In the genomic region with DNA sequence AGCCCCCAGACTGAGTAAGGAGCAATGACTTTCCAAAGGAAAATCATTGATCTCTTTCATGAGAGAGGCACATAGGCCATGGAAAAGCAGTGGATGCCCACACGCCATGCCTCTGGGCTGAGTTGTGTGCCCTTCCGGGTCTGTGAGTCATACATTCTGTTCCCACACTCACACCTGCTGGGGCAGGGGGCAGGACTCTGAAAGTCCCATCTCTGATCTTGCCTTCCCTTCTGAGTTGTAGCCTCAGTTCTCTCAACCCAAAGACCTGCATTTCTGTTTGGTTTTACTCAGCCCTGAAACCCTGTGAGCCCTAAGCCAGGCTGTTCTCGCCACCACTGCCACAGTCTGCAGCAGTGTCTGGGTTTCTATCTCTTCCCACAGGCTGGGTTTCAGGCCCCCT, we compare ENCODE assay signal across 12 mouse cellular contexts.
"Had no signal": no experiment of that assay in that cellular context is flagged by ENCODE, and none has a peak within 500 bp of the region (broad histone marks: within the 10 kb centered on the region; RNA-seq: fewer than 3 reads in every experiment).

No protein-coding gene starts in this region.

- ATAC-seq: liver, embryonic 12.5 days had no signal

- DNase-seq: kidney, adult 2 months; kidney, postnatal 25 days; liver; lung, adult 18-20 months; lung, postnatal 10 days; lung, postnatal 4 days; midbrain, embryonic 14.5 days; right cerebral cortex, adult 18-20 months; right cerebral cortex, postnatal 25 days; thymus, adult 2 months; thymus, postnatal 25 days had no signal
